Mouse (Mus musculus) MEL (cell line): ENCODE measurements around the gene Naa16.

Source experiments
- CHD1 ChIP-seq: IDR thresholded peaks from 2 replicates; pipeline ENCODE4 v1.6.1; 2012; ENCODE audit warnings: low read depth, mild to moderate bottlenecking, inconsistent platforms, low read length, improper control_type of control experiment
- CHD2 ChIP-seq: IDR thresholded peaks from 2 replicates; pipeline ENCODE4 v1.6.1; 2011; ENCODE audit warnings: low read length, improper control_type of control experiment
- CTCF ChIP-seq, 3 experiments: IDR thresholded peaks in 2 of 3; conservative IDR thresholded peaks in 1 of 3; 2 replicates each; pipeline ENCODE4 v1.5.1; 2011 to 2012; ENCODE audit warnings: low read length in 3 of 3, low read depth in 2 of 3, mild to moderate bottlenecking in 2 of 3, improper control_type of control experiment in 1 of 3, inconsistent platforms in 1 of 3, mixed read lengths in 1 of 3, moderate library complexity in 1 of 3; ENCODE audit not compliant: control insufficient read depth in 1 of 3, insufficient read depth in 1 of 3, poor library complexity in 1 of 3, severe bottlenecking in 1 of 3
- EP300 ChIP-seq, 2 experiments: IDR thresholded peaks; 2 replicates each; pipeline ENCODE4 v1.6.1; 2011; ENCODE audit warnings: improper control_type of control experiment in 2 of 2, low read length in 2 of 2, low read depth in 1 of 2, mild to moderate bottlenecking in 1 of 2
- ETS1 ChIP-seq: IDR thresholded peaks from 2 replicates; pipeline ENCODE4 v1.6.1; 2012; ENCODE audit warnings: low read depth, mild to moderate bottlenecking, inconsistent platforms, low read length, improper control_type of control experiment, moderate library complexity
- GABPA ChIP-seq: IDR thresholded peaks from 2 replicates; pipeline ENCODE4 v1.6.1; 2012; ENCODE audit warnings: low read depth, mild to moderate bottlenecking, inconsistent platforms, low read length, improper control_type of control experiment, moderate library complexity
- MEF2A ChIP-seq: IDR thresholded peaks from 2 replicates; pipeline ENCODE4 v1.6.1; 2014; ENCODE audit warnings: low read depth, mild to moderate bottlenecking, inconsistent platforms, low read length, improper control_type of control experiment; ENCODE audit not compliant: poor library complexity, insufficient replicate concordance, severe bottlenecking; ENCODE audit errors: extremely low read depth
- POLR2A ChIP-seq, 2 experiments: IDR thresholded peaks; 2 replicates each; pipeline ENCODE4 v1.6.1; 2011 to 2012; ENCODE audit warnings: low read length in 2 of 2, mild to moderate bottlenecking in 2 of 2, control low read depth in 1 of 2, improper control_type of control experiment in 1 of 2, low read depth in 1 of 2, moderate library complexity in 1 of 2; ENCODE audit not compliant: control insufficient read depth in 1 of 2, insufficient read depth in 1 of 2, poor library complexity in 1 of 2

DNA sequence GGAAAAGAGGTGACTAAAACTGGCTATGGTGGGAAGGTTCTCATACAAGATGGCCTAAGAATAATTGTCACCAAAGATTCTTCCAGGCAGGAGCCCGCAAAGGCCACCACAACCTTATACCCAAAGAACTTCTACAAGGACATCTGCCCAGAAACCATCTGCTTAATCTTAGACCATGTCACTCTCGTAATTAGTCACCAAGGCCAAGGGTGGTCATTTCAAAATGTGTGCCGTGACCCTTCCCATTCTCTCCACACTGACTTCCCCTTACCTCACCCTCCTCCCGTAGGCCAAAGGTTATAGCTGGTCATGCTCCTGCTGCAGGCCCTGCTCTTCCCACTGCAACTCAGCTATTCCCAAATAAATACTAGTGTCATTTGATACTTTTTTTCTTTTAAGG lies 111.7 kb downstream of the Naa16 start:
- no peak for TF ChIP-seq POLR2A (IDR thresholded peaks at IDR 0.05; ENCODE audit: control insufficient read depth in 1 of 2, insufficient read depth in 1 of 2, low read depth in 1 of 2, low read length in 2 of 2, poor library complexity in 1 of 2)
- no peak for TF ChIP-seq ETS1
- TF ChIP-seq CTCF (IDR thresholded peaks at IDR 0.05 in 2 of 3, conservative IDR thresholded peaks at IDR 0.05 in 1 of 3; ENCODE audit: control insufficient read depth in 1 of 3, insufficient read depth in 1 of 3, low read depth in 2 of 3, low read length in 3 of 3, poor library complexity in 1 of 3, severe bottlenecking in 1 of 3), result no peak
- no peak for TF ChIP-seq GABPA
- TF ChIP-seq MEF2A, result no peak
- no peak for TF ChIP-seq CHD2
- no peak for TF ChIP-seq CHD1
- no peak for TF ChIP-seq EP300 (IDR thresholded peaks at IDR 0.05; ENCODE audit: low read depth in 1 of 2, low read length in 2 of 2)
